In genomic region chr9:118478839-118479507, GRCm38 (mm10) we compare ENCODE assay signal across 8 mouse cellular contexts. TPM values are rescaled to one million over a fixed set of nuclear protein-coding genes. Genes with fewer than 3 reads are reported as not detected.
DNase-seq lines count a peak whose midpoint lies in the region; ATAC-seq and TF ChIP-seq lines count a peak whose summit lies in the region.

No protein-coding gene starts in this region.

- no peak for TF ChIP-seq POLR2A in olfactory bulb, adult 2 months (IDR thresholded peaks at IDR 0.05; ENCODE audit: insufficient read depth, low read depth, low read length)

- in situ Hi-C loops in ES-E14 (cut with MboI; ENCODE audit: low sequenced_read_pairs in 2 of 2, unreplicated experiment in 2 of 2), result loop anchor here in 1 of 2 experiments (25.0 kb wide), 1 partner anchor 417 kb away; no protein-coding TSS in a partner anchor

- H3K4me3 ChIP-seq in ES-E14 (ENCODE audit: insufficient read depth in 1 of 2, low read depth in 1 of 2, low read length in 2 of 2, poor library complexity in 1 of 2, severe bottlenecking in 1 of 2), result peak overlapping the region; percentile 71 to 83
- H3K4me3 ChIP-seq in hindbrain, embryonic 11.5 days (ENCODE audit: low read depth, low read length), result peak overlapping the region; percentile 31
- peak overlapping the region in 1 of 2 experiments; percentile 20; a peak in 2 of 4 replicates for H3K4me3 ChIP-seq in liver, embryonic 14.5 days (ENCODE audit: insufficient read depth in 1 of 2, low read depth in 2 of 2, low read length in 2 of 2)
- peak overlapping the region; percentile 29 for H3K4me3 ChIP-seq in olfactory bulb, adult 2 months (ENCODE audit: insufficient read depth, low read depth, low read length)

- no peaks in the 10 kb centered on the region for H3K9me3 ChIP-seq in ES-E14 (ENCODE audit: control insufficient read depth, insufficient read depth, low read depth, low read length)
- H3K9me3 ChIP-seq in hindbrain, embryonic 11.5 days (ENCODE audit: control insufficient read depth, low read length), result no peaks in the 10 kb centered on the region
- no peaks in the 10 kb centered on the region for H3K9me3 ChIP-seq in liver, embryonic 14.5 days (ENCODE audit: control insufficient read depth, low read length)

- peak; percentile 38 to 43 for DNase-seq in adrenal gland, adult 18-20 months (ENCODE audit: low spot score in 2 of 2)
- no peak for DNase-seq in adrenal gland, postnatal 4 days (ENCODE audit: low spot score in 2 of 2)
- DNase-seq in ES-E14 (ENCODE audit: low read depth, low spot score), result no peak
- DNase-seq in embryo, embryonic 10 days (ENCODE audit: low spot score), result peak; percentile 53
- DNase-seq in hindbrain, embryonic 11.5 days (ENCODE audit: low spot score), result peak; percentile 69
- DNase-seq in liver, embryonic 14.5 days (ENCODE audit: low read depth in 3 of 3, low spot score in 3 of 3), result no peak
- no peak for DNase-seq in layer of hippocampus, adult 11-12 months (ENCODE audit: low spot score)

- H3K36me3 ChIP-seq in ES-E14 (ENCODE audit: control insufficient read depth, insufficient read depth, low read length, poor library complexity, severe bottlenecking), result no peaks in the 10 kb centered on the region
- no peaks in the 10 kb centered on the region for H3K36me3 ChIP-seq in hindbrain, embryonic 11.5 days (ENCODE audit: control insufficient read depth, insufficient read depth, low read length)
- no peaks in the 10 kb centered on the region for H3K36me3 ChIP-seq in liver, embryonic 14.5 days (replicated peaks; ENCODE audit: control insufficient read depth, insufficient read depth, low read depth)

- H3K4me1 ChIP-seq in ES-E14 (ENCODE audit: control insufficient read depth in 2 of 2, insufficient read depth in 2 of 2, low read length in 2 of 2, poor library complexity in 1 of 2), result peaks cover 3 to 13% of the 10 kb centered on the region in 2 experiments; a peak in 1 of 4 replicates
- H3K4me1 ChIP-seq in hindbrain, embryonic 11.5 days (replicated peaks; ENCODE audit: control insufficient read depth, insufficient read depth, low read length), result peaks cover 4% of the 10 kb centered on the region
- H3K4me1 ChIP-seq in liver, embryonic 14.5 days (replicated peaks; ENCODE audit: control insufficient read depth in 2 of 2, insufficient read depth in 2 of 2, low read length in 1 of 2), result no peaks in the 10 kb centered on the region
- H3K4me1 ChIP-seq in olfactory bulb, adult 2 months (ENCODE audit: control insufficient read depth, insufficient read depth, low read length), result peaks cover 26% of the 10 kb centered on the region

- TF ChIP-seq EP300 in liver, embryonic 14.5 days (IDR thresholded peaks at IDR 0.05; ENCODE audit: low read depth), result no peak

- H3K4me2 ChIP-seq in hindbrain, embryonic 11.5 days (replicated peaks; ENCODE audit: low read depth, low read length), result peak overlapping the region; percentile 47
- H3K4me2 ChIP-seq in liver, embryonic 14.5 days (ENCODE audit: low read depth), result peak overlapping the region; percentile 31

- peak; percentile 48; the same call in 1 of the 2 replicates for ATAC-seq in hindbrain, embryonic 11.5 days (ENCODE audit: low FRiP score)
- ATAC-seq in liver, embryonic 14.5 days (ENCODE audit: insufficient read depth), result no peak

- H3K27me3 ChIP-seq in hindbrain, embryonic 11.5 days (ENCODE audit: control insufficient read depth, insufficient read depth, low read length), result peaks cover 77% of the 10 kb centered on the region
- peaks cover 83% of the 10 kb centered on the region for H3K27me3 ChIP-seq in liver, embryonic 14.5 days (ENCODE audit: control insufficient read depth, insufficient read depth, low read length)

- peak overlapping the region; percentile 77 for H3K9ac ChIP-seq in ES-E14 (ENCODE audit: insufficient read depth, low read depth, low read length, poor library complexity, severe bottlenecking)
- H3K9ac ChIP-seq in hindbrain, embryonic 11.5 days (ENCODE audit: low read depth, low read length), result no peak overlapping the region
- no peak overlapping the region for H3K9ac ChIP-seq in liver, embryonic 14.5 days (replicated peaks)

- no peak for TF ChIP-seq CTCF in liver, embryonic 14.5 days (IDR thresholded peaks at IDR 0.05; ENCODE audit: low read depth)
- TF ChIP-seq CTCF in olfactory bulb, adult 2 months (IDR thresholded peaks at IDR 0.05; ENCODE audit: insufficient read depth, low read depth, low read length), result no peak

- WGBS in hindbrain, embryonic 11.5 days, result under 1% methylated on average over 79 of the region's 87 CpGs
- WGBS in liver, embryonic 14.5 days (ENCODE audit: insufficient replicate concordance), result 2% methylated on average over 79 of the region's 87 CpGs
- WGBS in olfactory bulb, adult 2 months, result 2% methylated on average over 80 of the region's 87 CpGs

- no peak overlapping the region for H3K27ac ChIP-seq in ES-E14 (ENCODE audit: insufficient read depth, low read depth, low read length, poor library complexity, severe bottlenecking)
- H3K27ac ChIP-seq in hindbrain, embryonic 11.5 days (ENCODE audit: low read depth, low read length), result no peak overlapping the region
- H3K27ac ChIP-seq in liver, embryonic 14.5 days, result no peak overlapping the region
- no peak overlapping the region for H3K27ac ChIP-seq in olfactory bulb, adult 2 months (ENCODE audit: insufficient read depth, low read depth, low read length)

TF ChIP-seq in ES-E14, 5 proteins besides CTCF, POLR2A, EP300 and RAD21:
- TF ChIP-seq HCFC1 (IDR thresholded peaks at IDR 0.05; ENCODE audit: borderline replicate concordance, insufficient read depth, low read length) (0 out of 2 replicates have a peak, but pooled peaks have one; percentile 12), ZC3H11A (IDR thresholded peaks at IDR 0.05; ENCODE audit: borderline replicate concordance, low read depth, low read length) (no peak)

RNA-seq across cellular contexts. Expression of gene Eomes, which starts 1.0 kb away (rescaled TPM):
- under 1 TPM; 0.38 to 0.56 TPM for total RNA-seq in adrenal gland, adult 18-20 months (2021)
- total RNA-seq in adrenal gland, postnatal 4 days (2021), result under 1 TPM in 1 of 2 experiments, not detected in 1; 0.51 TPM
- 1.1 and 3.2 TPM in 2 replicates for total RNA-seq in ES-E14 (2012; rRNA removed)
- 0.11 TPM in 1 of 2 replicates, not detected in the other for polyA plus RNA-seq in hindbrain, embryonic 11.5 days (2014; fragmentation: Nextera tagmentation; extraction: Ambion mirVana)
- polyA plus RNA-seq in liver, embryonic 14.5 days (2012; rRNA removed), result 0.05 TPM in 1 of 2 replicates, not detected in the other
- 0.04 and 0.09 TPM in 2 replicates for polyA plus RNA-seq in liver, embryonic 14.5 days (2014; fragmentation: Nextera tagmentation; extraction: Ambion mirVana)
- not detected in 2 replicates for polyA plus RNA-seq in olfactory bulb, adult 2 months (2012; ENCODE audit: insufficient read depth, insufficient read length, low replicate concordance, missing spikeins)

RNA-seq across cellular contexts. Expression of gene Golga4, which starts 27.1 kb away (rescaled TPM):
- total RNA-seq in adrenal gland, adult 18-20 months (2021), result 100 to 1,000 TPM; 102 to 126 TPM
- 100 to 1,000 TPM in 1 of 2 experiments, 10 to 100 TPM in 1; 99.9 to 110 TPM for total RNA-seq in adrenal gland, postnatal 4 days (2021)
- 73.3 and 78.4 TPM in 2 replicates for total RNA-seq in ES-E14 (2012; rRNA removed)
- 51.5 and 64.8 TPM in 2 replicates for polyA plus RNA-seq in hindbrain, embryonic 11.5 days (2014; fragmentation: Nextera tagmentation; extraction: Ambion mirVana)
- 6.9 and 13.2 TPM in 2 replicates for polyA plus RNA-seq in liver, embryonic 14.5 days (2012; rRNA removed)
- 10.6 and 11.6 TPM in 2 replicates for polyA plus RNA-seq in liver, embryonic 14.5 days (2014; fragmentation: Nextera tagmentation; extraction: Ambion mirVana)
- 302 TPM in 1 of 2 replicates, not detected in the other for polyA plus RNA-seq in olfactory bulb, adult 2 months (2012; ENCODE audit: insufficient read depth, insufficient read length, low replicate concordance, missing spikeins)

Comparison
In these comparisons a context has a peak if more than half of its experiments do, and no peak if none do; other contexts are left out.
1. DNase-seq: peak in adrenal gland, adult 18-20 months (2 of 2), embryo, embryonic 10 days (single experiment) and hindbrain, embryonic 11.5 days (single experiment); none in adrenal gland, postnatal 4 days (0 of 2), ES-E14 (single experiment), liver, embryonic 14.5 days (0 of 3) and layer of hippocampus, adult 11-12 months (single experiment).